Mouse (Mus musculus) thymus, postnatal 0 days (tissue): Measurements from ENCODE around the gene Kif5c. TPM values are rescaled to one million over a fixed set of nuclear protein-coding genes. Genes with fewer than 3 reads are reported as not detected.

Experiments used
- DNase-seq: peaks from one replicate; pipeline ENCODE4 v3.0.0-alpha.2; 2015; ENCODE audit warnings: low spot score
- polyA plus RNA-seq: library from polyadenylated mRNA; unstranded; fragments of >200 nt; fragmentation: Nextera tagmentation; extraction: Ambion mirVana; gene quantifications from 2 replicates; pipeline ENCODE4 v1.2.1, GENCODE M21; 2015

Gene Kif5c
- polyA plus RNA-seq, 1 experiment from 2014 or later = 0.66 TPM

DNA sequence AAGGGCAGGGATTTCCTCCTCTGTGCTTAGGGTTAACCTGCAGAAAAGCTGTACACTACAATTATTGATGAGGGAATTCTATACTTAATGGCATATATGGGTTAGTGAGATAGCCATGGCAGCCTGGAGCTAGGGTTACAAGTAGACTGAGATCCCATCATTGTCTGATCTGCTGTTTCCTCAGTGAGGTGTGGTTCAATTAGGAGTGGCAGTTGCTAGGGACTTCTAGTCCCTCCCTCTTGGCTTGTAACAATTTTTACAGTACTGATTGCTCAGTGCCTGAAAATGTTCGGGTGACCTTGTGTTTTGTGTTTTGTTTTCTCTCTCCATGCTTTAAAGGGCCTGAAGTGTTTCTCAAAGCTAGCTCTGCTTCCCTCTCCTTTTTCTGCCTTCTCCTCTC, 2.1 kb downstream of the Kif5c start:
- DNase-seq = no peak

DNA sequence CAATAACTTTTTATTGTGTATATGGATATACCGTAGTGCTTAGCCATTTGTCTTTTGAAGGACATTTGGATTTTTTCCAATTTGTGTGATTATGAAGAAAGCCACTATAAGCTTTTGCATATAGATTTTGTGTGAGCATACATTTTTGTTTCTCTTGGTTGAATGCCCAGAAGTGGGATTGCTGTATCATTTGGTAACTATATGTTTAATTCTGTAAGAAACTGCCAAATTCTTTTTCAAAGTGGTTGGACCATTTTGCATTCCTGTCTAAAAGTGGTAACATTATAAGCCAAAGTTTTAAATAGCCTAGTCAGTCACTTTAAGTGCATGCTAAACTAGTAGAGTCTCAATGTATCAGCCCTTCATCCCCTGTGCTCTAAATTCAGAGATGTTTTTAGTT, 6.5 kb downstream of the Kif5c start:
- DNase-seq = no peak

DNA sequence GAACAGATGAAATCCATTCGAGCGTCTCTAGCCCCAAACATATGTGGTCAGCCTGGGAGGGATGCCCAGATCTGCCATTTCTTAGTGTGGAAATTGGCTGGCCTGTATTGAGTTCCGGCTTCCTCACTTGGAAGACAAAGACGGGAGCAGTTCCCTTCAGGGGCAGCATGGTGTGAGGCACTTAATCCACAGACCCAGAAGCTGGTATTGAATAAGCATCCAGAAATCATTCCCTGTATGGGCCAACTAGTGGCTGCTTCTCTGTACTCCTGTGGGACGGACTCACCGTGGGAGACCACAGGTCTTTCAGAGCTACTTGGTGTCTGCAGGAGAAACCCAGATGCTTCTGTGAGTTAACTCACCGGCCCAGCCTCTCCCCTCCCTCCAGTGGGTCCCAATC, 8.5 kb downstream of the Kif5c start:
- no peak for DNase-seq

DNA sequence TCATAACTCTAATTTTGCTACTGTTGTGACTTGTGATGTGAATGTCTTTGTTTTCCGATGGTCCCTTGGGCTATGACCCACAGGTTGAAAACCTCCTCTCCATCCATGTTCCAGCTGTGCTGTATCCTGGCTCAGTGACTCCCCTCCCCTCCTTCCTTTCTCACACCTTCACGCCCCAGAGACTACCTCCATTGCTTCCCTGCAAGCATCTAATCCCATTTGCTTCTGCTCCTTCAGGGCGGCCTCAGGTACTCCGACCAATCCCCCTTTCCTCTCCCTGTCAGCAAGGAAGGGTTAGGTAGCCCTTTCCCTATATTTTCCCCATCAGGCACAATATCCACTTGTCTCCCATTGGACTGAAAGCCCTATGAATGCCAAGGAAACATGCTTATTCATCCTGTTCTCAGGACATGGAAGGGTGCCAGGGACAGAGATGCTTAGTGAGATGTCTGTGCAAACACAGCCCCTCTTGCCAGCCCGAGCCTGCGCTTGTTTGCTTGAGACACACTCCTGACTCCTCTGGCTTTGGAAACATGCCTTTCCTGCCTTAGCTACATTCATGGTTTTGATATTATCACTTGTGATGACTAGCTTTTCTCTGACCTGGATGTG, 9.1 kb downstream of the Kif5c start:
- DNase-seq = no peak

DNA sequence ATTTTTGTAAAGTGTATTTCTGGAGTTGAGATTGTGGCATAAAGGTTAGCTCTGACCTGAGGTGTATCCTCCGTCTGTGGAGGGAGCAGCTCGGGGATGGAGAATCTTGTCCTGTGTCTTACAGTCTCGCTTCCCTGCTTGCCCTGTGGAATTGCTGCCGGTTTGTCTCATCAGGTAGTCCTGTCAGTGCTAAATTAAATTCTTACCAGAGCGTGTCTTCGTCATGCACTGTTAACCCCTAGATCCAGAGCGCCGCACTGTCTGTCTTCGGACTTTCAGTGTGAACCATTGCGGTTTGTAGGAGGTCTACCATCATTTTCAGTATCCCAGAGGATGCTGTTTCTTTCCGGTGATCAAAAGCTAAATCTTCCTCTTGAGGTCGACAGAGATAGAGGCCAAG, 10.1 kb downstream of the Kif5c start:
- no peak for DNase-seq

DNA sequence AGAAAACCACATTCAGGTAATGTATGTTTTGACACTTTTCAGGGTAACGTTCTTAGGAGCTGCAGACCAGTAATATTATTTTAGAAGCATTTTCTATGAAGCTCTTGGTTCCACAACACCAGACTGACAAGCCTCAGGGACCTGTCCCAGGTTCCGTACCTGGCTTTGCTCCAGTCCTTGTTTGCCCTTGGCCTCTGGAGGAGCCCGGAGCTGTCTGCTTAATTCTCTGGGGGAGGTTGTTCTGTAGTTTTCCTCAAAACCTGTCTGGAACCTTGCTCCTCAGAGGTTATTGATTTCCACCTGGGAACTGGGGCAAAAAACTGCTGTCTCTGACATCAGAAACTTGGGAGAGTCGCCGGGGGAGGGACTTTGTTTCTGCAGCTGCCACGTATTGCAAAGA, 11.5 kb downstream of the Kif5c start:
- no peak for DNase-seq

DNA sequence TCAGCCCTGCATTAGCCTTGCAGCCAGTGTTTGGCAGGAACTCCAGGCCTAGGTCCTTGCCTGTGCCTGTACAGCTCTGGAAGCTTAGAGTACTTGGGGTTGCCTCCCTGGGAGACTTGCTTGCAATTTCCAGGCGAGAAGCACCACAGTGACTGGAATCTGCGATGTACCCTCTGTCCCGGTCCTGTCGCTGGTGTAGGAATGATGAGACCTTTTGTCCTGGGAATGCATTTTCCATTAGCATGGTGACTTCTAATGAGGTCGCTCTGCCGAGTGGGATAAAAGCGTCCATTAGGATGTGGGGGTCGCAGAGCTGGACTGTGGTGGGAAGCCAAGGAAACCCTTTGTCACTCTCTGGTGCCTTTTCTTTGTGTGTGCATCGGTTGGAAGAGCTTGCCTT, 14.1 kb downstream of the Kif5c start:
- DNase-seq = no peak

DNA sequence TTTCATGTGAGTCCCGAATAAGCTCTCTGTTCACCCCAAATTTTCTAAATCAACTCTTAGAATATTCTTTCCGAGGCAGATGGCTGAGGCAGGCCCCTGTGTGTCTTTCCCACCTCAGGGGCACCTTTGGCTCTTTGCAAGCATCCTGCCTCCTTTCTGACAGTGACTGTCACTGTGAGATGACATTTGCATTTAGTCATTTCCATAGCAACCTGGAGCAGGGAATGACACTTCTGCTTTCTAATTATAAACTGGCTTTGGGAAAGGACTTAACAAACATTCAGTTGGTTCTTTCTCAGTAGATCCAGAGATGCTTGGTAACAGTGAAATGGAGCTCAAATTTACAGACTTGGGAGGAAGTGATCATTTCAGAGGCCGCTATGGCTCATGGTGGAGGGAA, 23.7 kb downstream of the Kif5c start:
- DNase-seq = no peak

DNA sequence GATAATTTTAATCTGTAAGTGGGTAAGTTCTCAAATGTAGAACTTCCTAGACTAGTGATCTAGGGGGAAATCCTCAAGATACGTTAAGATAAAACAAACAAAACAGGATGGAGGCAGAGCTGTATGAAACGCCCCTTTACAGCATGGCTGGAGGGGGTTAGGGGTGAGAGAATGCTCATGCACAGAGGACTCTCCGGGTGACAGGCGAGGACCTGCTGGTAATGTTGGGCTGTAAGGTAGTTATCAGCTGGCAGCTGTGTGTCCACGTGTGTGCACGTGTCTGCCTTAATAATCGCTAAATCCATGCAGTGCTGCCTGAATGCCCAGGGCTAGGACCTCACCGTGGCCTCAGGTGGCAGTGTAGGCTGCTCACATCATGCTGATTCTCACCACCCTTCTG, 24.7 kb downstream of the Kif5c start:
- no peak for DNase-seq

DNA sequence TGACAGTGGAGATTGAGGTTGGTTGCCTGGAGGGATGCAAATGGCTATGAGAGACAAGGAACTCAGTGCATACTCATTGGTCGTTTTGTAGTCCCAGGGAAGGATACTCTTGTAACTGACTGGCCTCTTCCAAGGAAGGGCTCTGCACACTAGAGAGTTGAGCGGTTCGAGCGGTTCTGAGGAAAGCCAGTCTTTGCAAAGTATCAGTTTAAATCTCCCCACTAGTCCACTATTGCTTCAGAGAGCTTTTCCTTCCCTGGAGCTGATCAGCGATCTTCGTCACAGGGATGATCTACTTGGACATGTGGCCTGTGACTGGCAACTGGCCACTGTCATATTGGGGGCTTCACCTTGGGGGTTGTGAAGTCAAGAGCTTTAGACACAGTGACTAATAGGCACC, 28.5 kb downstream of the Kif5c start:
- no peak for DNase-seq

DNA sequence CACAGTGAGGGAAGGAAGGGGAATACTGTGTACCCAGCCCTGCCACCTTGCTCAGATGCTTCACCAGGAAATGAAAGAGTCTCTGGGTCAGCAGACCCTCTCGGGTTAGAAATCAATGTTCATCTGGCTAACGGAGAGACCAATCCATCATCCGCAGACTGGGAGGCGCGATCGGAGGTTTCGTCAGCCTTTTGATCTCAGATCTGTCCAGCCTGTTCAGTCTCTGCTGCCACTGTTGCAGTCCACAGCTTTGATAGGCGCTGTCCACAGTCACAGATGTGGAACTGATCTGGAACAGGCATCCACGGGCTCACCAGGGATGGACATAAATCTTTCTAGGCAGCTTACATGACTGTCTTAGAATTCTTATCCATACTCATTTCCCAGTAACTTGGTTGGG, 29.2 kb downstream of the Kif5c start:
- no peak for DNase-seq

DNA sequence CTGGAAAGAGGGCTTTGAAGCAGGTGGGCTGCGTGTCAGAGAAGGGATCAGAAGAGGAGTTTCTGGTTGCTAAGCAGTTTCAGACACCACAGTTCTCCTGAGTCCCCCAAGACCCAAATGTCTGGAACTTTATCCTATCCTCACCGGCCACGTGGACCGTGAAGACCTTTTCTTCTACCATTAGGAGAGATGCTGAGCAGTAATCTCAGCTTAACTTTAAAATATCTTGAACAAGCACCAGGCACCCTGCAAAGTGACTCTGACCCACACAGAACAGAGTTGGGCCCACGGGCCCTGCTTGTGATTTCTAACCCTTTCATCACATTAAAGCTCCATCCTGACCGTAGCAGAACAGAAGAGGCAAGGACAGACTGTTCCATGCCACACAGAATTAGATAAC, 29.7 kb downstream of the Kif5c start:
- DNase-seq = no peak

DNA sequence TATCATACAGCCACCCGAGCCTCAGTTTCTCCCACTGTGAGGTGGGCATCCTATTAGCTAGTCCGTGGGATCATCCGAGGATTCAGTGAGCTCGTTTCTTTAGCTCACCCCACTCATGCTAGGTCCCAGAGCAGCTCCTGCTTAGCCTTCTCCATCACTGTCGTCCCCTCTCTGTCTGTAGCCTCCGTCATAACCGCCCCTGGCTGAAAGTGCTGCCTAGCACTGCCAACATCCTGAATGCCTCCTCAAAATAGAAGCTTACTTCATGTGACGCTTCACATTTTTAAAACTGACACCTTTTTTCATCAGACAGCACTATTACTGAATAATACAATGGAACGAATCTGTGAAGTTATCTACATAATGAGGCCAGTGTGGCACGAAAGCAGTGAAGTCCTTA, 30.1 kb downstream of the Kif5c start:
- no peak for DNase-seq

DNA sequence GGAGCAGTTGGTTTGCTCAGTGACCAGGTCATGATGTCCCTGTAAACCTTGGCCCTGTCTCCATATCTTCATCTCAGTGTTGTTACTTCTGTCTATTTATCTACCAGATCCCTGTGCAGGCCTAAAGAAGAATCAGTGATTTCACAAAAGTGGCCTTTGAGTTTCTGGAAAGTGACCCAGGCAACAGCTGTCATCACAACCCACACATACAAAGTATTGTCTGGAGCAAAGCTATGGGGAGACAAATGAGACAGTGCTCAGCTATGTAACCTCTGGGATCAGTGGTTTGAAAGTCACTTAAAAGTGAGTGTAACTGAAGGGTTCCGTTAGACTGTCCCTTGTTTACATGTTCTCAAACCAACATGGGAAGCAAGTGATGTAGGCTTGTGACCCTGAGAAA, 32.6 kb downstream of the Kif5c start:
- no peak for DNase-seq

DNA sequence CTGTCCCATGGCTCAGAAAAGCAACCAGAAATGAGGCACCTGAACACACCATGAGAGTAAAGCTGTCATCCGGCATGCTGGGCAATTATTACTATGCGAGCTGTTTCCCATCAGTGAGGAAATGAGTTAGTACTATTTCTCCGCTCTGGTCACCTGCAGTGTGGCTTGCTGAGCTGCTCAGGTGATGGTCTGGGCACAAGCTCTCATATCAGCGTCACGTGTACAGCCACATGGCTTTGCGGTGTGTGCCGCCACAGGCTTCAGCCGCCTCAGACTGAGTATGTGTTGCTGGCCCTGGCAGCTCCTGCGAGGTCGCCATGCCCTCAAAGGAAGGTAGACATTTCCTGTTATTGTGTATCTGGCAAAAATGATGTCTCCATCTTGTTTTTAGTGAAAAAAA, 35.5 kb downstream of the Kif5c start:
- no peak for DNase-seq

DNA sequence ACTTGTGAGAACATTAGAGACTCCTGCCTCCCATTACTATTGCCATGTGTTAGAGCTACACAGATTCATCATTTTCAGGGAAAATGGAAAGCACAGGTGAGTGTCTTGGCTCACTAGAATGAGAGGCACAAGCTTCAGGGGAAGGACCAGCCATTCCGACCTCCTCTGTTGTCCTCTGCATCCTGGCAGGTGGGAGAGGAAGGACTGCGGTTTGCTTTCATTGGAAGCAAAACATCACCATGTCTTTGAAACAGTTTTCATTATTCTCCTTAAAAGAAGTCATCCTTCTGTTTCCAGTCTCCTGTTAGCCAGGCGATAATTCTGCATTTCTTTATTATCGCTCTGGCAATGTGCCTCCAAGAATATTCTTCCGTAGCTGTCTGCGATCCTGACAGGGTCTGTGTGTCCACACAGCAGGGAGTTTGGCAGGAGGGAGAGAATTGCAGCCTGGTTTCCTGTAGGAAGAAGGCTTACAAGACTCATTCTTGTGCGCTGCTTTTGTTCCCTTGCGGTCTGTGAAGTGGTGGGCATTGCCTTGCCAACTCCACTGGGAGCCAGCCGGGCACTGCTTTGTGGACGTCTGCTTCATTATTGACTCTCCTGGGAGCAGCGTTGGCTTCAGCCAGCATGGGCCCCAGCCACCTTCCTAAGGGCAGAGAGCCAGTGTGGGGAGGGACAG, 36.2 kb downstream of the Kif5c start:
- no peak for DNase-seq

DNA sequence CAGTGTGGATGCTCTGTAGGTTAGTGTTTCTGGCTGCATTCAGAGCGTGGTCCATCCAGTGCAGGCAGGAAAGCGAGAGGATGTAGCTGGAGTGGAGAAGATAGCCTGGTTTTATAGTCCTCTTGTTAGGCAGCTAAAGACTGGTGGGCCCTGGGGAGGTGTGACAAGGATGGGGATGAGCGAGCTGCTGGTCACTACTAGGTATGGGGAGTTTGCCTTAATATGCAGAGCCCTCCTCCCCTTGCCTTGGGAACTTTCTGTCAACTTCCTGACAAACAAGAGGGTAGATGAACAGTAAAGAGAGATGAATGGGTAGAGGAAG, 36.7 kb downstream of the Kif5c start:
- no peak for DNase-seq

DNA sequence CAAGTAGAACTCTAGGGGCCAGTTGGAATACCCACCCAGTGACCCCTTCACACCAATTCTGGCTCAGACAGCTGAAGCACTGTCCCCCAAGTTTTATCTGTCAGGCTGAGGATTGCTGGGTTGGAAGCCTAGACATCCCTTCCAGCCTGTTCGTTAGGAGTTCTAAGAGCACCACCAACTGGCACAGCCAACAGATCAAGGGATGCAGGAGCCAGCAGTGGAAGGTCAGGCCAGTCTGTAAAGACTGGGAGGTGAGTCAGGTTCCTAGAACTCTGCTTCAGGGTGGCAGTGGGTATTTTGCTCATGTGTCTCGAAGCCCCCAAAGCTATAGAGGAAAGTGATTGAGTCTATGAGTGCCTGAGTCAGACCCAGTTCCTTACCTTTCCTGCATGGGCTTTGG, 37.9 kb downstream of the Kif5c start:
- DNase-seq = no peak

DNA sequence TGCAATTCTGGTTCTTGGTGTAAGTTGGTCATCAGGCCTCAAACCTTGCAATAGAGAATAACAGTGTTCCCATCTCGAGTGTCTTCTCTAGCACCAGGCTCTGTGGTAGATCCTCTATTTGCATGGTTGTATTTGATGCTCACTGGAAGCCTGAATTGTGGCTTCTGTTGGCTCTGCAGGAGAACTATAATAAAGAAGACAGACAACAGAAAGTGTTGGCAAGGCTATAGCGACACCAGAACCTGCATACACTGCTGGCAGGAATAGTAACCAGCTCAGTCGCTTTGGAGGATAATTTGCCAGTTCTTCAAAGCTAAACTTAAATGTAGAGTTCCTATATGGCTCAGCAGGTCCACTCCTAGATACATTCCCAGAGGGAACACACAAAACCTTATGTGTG, 38.6 kb downstream of the Kif5c start:
- DNase-seq = no peak

DNA sequence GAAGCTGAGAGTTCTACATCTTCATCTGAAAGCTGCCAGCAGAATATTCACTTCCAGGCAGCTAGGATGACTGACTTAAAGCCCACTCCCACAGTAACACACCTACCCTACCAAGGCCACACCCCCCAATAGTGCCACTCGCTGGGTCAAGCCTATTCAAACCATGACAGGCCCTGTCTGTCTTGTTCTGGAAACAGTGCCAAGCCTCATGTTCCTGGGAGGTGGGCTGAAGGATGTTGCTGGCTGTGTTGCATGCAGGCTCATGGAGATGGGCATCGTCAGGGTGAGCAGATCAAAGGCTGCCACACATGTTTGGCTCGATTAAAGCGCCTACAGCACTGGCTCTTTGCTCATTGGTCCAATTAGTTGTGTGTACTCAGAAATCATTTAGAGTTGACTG, 39.9 kb downstream of the Kif5c start:
- DNase-seq = no peak

DNA sequence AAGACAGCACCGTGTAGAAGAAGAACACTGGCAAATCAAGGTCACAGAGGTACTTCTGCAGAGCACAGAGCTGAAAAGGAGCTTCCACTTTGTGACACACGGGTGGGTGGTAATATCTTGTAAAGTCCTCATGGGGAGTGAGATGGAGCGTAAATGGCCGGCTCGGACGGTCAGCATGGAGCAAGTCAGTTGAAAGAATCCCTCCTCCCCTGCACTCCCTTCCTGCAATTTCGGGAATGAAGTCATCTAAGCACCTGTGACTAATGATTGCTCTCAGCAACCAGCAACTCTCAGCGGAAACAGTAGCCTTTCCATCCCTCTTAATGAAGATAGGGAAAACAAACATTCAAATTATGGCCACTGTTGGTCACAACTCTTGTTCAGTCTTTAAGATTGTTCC, 40.9 kb downstream of the Kif5c start:
- no peak for DNase-seq

DNA sequence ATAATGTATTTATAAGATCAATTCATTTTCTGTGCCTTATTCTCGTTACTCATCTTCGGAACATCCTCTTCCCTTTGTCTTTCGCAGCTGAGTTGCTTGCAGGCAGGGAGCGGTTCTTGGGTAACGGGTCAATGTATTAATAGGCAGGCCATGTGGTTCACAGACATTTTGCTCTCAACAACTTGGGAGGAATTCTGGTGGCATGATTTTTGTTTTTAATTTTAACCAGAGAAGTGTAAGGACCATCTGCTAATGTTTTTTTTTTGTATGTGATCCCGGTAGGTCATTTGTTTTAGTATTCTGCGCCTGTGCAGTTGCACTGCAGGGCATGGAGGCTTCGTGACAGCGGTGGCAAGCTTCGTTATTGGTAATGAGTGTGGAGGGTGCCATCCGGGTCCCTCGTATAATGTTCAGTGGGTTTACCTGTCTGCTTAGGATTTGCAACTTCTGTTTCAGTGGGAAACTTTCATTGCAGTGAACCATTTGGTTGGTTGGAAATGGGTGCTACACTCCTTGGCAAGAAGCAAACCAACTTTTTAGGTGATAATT, 41.4 kb downstream of the Kif5c start:
- no peak for DNase-seq

DNA sequence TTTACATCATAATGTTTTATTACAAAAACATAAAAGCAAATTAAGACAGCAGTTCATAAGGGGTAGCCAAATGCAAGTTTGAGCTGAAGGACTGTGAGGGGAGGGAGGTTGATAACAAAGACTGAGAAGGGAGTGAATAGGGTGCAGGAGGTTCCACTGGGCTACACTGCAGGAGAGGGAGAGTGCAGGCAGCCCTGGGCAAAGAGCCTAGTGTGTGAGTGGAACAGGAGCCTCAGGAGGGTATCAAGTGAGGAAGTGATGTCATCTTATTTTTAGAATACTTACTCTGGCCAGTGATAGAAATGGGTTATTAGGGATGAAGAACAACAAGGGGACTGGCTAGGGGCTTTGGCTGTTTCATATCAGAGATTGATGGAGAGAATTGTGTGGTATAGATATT, 42.2 kb downstream of the Kif5c start:
- no peak for DNase-seq

DNA sequence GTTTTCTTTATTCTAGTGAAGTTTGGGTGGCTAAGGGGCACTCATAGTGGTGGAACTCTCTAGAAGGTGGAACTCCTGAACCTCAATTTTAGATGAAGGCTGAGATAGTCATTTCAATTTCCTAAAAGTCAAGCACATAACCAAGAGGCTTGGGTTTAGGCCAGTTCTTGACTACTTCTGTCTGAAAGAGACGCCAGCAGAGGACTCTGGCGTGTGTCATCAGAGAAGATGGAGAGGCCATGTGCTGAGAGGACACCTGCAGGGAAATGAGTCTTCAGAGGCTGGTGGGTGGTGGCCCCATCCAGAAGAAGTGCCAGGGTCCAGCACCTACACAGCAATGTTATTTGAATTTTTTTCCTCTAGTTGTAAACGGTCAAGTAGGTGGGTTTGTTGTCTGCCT, 42.8 kb downstream of the Kif5c start:
- no peak for DNase-seq
